Mouse (Mus musculus): ENCODE data around the gene Ano10.

Gene Ano10

DNA sequence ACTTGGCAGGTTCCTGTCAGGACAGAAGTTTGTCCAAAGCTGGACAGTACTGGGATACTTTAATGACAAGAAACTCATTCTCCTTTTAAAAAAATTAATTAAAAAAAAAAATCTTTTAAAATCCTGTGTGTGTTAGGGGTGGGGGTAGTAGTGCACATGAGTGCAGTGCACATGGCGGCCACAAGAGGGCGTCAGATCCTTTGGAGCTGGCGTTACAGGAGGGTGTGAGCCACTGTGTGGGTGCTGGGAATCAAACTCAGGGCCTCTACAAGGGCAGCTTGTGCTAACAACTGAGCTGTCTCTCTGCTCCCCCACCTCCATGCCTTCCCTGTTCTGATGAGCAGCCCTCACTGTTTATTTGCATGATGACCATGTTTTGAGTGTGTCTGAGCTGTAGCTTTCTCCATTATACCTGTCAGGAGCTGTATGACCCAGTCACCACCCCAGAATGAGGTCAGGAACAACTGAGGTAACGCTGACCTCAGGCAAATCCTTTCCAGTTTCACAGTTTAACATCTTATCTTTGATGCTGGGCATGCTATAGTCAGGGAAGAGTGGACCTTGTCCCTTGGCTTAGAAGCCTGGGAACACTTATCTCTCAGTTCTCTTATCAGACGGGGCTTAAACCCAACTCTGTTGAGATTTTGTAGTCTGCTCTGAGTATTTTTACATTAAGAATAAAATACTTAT is 137.7 kb downstream of the Ano10 start:
- no peak for DNase-seq (ENCODE audit: low spot score)

DNA sequence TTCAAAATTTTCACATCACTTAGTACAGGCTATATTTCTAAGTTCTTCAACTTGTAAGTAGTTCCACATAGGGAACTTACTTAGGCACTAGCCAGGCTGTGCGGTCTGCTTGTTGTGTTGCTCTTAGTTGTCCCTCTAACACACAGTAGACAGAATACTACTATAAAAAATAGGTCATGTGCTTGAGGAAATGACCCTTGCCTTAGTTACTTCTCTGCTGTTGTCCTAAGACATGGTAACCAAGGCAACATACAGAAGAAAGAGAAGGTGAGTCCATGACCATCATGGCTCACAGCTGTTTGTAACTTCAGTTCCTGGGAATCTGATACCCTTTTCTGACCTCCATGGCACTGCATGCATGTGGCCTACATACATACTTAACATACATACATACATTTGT is 139.0 kb downstream of the Ano10 start:
- DNase-seq (ENCODE audit: low spot score) = no peak

DNA sequence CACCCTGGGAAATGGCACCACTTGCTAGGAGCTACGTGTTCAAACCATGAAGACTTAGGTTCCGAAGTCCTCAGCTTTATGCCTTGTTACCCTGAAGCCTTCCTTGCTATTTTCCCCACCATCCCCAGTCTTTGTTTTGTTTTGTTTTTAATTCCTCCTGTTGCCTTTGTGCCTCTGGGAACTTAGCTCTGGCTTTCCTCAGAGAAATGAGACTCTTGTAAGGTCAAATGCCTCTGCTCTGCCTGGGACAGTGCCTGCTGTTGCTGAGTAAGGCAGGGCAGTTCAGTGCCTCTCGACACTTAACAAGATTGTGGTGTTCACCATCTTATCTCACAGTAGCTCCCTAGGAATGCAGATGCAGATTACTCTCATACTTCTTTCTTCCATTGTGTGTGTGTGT is 140.8 kb downstream of the Ano10 start:
- DNase-seq (ENCODE audit: low spot score) = no peak

DNA sequence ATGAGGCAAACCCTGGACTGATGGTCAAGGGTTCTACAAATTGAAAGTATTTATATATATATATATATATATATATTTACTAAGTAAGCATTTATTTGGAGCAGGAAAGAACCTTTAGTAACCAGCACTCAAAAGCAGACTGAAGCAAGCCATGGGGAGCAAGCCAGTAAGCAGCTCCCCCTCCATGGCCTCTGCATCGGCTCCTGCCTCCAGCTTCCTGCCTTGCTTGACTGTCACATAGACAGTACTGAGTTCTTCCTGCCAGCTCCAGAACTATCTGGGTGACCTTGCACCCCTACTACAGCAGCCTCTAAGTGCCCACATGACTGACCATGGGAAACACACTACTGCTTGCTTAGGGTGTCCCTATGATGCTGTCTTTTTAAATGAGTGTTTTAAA is 141.7 kb downstream of the Ano10 start:
- DNase-seq (ENCODE audit: low spot score) = no peak

DNA sequence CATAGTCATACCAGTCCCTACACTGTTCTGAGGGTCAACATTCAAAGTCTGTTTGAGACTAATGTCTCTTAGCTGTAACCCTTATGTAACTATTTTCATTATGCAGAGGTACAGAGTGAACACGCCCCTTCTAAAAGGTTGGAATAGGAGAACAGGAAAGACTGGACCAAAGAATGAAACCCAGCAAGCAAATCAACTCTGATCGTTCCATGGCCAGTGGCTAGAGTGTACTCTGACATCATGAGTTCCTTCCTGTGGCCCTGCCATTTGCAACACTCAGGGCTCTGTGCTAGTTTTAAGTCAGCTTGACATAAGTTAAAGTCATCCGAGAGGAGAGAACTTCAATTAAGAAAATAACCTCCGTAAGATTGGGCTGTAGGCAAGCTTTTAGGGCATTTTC is 142.2 kb downstream of the Ano10 start:
- no peak for DNase-seq (ENCODE audit: low spot score)

DNA sequence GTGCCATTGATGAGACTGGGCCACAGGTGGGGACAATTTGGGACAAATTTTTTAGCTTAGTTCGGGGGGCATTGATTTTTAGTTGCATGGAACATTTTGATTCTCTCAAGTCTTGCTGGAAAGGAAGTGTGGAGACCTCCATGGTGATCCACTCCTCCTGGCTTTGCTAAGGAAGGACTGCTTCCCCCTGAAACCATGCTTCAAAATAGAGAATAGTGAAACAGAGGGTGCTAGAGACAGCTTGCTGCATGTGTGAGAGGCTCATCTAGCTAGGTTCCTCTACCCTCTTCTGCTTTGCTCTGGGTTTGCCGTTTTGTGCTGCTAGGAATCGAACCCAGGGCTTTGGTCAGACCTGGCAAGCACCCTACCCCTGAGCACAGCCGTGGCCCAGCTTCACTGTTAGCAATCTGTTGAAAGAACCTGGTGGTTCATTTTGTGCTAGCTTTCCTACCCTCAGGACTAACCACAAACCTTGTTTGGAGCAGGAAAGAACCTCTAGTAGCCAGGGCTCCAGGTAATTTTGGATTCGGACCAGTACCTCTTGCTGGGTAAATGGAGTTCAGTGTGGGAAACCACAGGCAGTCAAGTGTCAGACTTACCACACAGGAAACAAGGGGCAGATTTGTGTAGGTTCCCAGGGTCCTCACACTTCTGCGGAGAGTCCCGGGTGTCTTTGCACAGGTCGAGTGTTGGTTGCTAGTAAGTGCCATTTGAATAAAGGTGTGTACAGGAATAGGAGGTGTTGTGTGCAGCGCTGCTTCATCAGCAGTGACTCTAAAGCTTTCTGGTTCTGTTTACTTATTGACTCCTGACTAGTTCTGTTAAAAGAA is 144.0 kb downstream of the Ano10 start:
- no peak for DNase-seq (ENCODE audit: low spot score)

DNA sequence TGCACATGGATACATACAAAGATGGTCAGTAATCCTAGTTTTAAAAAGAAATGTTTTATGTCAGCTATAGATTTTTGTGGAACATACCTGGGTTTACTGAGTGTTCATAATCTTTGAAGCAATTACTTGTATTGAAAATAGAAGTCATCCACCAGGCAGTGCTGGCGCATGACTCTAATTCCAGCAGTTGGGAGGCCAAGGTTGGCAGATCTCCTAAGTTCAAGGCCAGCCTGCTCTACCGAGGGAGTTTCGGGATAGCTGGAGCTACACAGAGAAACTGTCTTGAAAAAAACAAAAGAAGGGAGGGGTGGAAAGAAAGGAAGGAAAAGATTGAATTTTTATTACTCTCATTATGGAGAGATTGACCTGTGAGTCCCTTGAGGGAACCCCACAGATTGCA is 145.9 kb downstream of the Ano10 start:
- DNase-seq (ENCODE audit: low spot score) = no peak

DNA sequence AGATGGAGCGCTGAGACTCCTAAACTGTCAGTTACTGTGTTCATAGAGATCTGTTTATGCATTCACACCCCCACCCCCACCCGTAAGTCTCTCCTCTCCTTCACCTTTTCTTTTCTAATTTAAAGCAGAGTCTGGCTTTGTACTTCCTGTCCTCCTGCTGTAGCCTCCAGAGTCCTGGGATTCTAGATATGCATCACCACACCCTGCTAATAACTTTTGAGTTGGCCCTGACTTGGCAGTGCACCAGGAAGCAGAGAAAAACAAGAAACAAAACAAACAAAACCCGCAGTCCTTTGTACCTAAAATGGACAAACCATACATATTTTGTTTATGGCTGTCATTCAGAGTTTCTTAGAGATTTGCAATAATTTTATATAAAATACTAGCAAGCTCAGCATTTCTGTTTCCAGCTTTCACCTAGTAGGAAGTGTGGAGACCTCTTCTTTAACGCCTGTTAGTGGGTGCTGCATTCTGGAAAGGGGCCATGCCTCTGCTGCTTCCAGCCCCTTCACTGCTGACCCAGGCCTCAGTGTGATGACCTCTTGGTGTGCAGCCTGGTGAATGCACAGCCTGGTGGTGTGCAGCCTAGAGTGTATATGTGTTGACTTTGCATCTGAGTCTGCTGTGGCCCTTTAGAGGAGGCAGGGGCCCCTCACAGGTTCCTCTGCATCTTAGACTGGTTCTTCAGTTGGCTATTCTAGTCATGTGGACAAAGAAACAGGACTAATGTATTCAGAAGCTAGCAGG is 147.9 kb downstream of the Ano10 start:
- no peak for DNase-seq (ENCODE audit: low spot score)

DNA sequence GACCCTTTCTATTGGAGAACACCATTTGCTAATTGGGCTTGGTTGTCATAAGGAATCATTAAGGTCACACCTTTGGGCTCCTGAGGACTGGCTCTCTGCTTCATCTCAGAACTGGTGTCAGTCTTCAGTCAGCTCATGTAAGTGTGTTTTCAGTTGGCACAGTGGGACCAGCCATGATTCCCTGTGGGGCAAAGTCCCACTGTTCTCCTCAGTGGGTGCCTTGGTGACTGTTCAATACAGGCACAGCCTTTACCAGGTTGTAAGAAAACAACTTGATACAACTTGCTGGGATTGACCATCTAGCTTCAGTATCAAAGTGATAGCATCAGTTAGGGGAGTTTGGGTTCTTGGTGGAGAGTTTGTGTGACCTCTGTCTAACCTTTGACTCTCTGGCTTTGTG is 148.5 kb downstream of the Ano10 start:
- DNase-seq (ENCODE audit: low spot score) = no peak

DNA sequence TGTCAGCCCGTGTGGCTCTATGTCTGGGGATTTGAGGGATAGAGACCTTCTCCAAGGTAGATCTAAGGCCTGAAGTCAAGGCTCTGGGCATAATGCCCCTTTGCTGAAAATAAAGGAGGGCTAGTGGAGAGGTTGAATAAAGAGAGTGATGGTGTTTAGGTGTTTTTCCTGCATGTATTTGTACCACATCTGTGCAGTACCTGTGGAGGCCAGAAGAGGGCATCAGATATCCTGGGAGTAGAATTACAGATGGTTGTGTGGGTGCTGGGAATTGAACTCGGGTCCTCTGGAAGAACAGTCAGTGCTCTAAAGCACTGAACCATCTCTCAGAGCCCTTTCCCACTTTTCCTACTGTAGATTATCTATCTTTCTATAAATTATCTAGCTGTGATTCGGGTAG is 149.4 kb downstream of the Ano10 start:
- no peak for DNase-seq (ENCODE audit: low spot score)

DNA sequence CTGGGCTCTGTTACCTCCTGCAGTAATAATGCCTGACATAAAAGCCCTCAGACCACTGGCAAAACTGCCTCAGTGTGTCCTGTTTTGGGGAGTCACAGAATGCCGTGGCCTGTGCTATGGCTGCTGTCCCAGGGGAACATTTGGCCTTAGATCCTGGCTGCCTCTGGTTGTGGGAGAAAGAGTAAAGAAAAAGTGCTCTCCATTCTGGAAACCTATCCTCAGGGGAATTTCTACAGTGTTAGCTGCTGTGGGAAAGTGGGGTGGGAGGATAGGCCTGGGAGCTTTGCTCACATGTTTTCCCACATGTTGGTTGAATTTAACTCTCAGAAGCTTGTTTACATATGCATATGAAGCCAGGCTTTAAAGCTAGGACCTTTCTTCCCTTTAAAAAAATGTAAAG is 151.0 kb downstream of the Ano10 start:
- DNase-seq (ENCODE audit: low spot score) = no peak

DNA sequence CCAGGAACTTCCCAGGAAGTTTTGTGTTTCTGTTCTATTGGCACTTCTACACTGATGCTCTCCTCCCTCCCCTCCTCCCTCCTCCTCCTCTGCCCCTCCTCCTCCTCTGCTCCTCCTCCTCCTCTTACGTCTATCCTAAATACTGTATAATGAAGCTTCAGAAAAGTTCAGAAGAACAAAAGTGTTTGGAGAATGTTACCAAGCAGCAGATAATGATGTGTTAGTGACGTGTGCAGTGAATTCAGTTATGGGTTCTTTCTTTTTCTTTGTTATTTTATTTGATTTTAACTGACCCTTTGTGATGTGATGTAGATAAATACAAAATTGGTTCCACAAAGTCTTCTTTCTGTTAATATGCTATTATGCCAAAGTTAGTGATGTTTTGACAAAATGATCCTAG is 155.0 kb downstream of the Ano10 start:
- DNase-seq (ENCODE audit: low spot score) = no peak

DNA sequence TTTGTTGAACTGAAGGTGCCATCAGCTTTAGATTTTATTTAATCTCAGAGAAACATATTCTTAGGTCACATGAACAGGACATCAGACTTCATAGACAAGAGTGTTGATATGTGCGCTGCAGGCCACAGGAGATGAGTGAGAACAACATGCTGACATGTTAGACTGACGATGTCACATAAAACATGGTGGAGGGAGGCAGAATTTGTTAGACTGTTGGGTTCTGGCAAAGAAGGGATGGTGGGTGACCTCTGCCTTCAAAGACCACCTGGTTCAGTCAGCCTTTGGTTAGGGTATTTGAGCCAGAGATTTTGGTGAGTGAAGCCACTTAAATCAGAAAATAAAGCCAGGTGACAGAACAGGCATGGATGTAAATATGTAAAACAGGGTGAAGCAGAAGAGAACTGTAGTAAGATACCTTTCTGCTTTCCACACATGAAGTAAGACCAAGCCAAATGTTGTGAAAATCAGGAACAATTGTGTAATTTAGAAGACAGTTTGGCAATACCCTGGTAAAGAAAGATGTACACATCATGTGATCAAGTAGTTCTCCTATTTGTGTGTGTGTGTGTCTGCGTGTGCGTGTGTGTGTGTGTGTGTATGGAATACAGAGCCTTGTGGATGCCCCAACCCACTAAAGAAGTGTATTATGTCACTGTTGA is 155.7 kb downstream of the Ano10 start:
- no peak for DNase-seq (ENCODE audit: low spot score)

DNA sequence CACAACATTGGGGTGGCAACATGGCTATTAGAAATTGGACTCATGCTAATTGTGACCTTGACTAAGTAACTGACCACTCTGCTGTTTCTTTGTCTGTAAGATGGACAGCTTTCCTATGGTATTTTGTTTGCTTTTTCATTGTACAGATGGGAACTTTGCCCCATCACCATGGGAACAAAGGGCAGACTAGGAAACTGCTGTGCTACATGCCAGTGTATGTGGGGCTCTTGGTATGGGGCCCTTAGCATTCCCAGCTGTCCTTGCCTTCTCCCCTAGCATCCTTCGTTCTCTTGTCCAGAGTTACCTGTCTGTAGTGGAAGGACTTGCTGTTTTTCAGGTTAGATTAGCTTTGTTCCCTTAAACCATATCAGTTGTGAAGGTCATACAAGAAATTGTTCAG is 156.3 kb downstream of the Ano10 start:
- no peak for DNase-seq (ENCODE audit: low spot score)

DNA sequence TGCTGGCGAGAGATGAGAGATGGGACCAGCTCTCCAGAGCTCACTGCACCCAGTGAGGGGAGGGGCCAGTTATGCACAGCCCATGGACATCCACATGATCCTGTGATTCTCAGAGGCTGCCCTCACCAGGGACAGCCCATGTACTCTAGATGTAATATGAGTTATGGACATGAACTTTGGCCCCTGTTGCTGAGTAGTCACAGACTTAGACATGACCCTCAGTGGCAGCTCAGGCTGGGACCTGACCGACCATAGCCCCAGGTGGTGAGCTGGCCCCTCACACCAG is 158.4 kb downstream of the Ano10 start:
- no peak for DNase-seq (ENCODE audit: low spot score)

DNA sequence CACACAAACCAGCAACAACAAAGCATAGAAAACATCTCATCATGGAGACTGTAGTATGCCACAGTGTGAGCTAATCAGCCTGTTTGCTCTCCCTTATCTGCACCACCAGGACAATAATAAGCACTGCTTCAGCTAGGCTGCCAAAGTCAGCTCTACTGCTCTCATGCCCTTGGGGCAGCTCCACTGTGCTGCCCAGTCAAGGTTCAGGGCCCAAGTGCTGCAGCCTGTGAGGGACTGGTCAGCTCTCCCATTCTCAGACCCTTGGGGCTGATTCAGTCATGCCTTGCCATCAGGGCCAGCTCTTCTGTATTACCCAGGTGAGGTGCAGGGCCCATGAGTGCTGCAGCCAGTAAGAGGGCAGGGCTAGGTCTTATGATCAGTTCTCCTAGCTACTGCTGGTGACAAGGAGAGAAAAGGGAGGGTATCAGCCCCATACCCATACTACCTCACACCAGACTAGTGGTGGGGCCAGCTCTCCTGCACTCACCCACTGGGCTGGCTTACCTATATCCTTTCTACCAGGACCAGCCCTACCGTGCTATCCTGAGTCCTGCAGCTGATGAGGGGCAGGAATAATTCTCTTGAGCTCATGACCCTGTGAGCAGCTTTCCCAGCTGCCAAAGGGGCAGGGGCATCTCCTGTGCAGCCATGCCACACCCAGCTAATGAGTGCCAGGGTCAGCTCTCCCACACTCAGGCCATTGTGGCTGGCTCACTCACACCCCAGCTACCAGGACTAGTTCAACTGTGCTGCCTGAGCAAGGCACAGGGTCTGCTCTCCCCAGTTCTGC is 158.9 kb downstream of the Ano10 start:
- no peak for DNase-seq (ENCODE audit: low spot score)

DNA sequence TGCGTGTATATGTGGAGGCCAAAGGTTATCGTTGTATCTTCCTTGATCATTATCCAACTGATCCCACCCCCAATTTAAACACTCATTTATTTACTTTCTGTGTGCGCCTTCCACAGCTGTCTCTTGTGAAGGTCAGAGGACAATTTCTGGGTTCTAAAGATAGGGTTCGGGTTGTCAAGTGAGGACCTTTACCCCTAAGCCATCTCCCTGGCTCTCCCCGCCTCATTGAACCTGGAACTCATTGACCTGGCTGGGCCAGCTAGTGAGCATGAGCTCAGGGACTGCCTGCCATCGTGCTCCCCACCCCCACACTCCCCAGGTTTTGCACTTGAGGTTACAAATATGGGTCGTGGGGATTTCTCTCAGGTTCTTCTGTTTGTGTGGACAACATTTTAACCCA is 162.1 kb downstream of the Ano10 start:
- no peak for DNase-seq (ENCODE audit: low spot score)

DNA sequence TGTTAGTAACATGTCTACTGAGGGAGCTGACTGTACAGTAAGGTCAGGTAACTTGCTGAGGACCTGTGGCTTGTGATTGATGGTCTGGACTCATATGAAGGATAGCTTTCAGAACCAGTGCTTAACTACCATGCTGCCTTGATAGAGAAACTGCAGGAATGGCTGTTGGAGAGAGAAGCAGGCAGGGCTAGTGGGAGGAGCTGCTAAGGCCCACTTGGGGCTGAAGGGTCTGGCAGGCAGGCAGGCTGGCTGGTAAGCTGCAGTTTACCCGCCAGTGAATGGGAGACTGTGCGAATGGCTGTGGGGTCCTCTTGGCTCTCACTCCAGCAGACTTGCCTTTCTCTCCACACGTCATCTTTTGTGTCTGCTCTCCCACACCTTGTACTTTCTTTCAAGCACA is 163.6 kb downstream of the Ano10 start:
- DNase-seq (ENCODE audit: low spot score) = no peak

DNA sequence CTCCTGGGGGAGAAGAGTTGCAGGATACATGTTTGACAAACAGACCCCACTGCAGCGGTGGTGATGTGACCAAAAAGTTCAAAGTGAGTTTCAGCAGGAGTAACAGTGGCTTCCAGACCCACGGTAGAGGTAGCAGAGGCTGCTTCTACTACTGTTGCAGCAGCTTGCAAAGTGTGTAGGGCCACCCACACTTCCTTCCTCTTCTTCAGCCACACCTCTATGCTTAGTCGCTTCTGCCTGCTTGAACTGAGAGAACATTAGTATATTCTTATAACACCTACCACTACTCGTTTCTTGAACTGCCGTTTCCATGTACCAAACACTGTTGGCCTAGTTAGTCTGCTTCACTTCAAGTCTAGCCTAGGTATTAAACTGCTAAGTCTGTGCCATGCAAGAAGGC is 165.5 kb downstream of the Ano10 start:
- no peak for DNase-seq (ENCODE audit: low spot score)

DNA sequence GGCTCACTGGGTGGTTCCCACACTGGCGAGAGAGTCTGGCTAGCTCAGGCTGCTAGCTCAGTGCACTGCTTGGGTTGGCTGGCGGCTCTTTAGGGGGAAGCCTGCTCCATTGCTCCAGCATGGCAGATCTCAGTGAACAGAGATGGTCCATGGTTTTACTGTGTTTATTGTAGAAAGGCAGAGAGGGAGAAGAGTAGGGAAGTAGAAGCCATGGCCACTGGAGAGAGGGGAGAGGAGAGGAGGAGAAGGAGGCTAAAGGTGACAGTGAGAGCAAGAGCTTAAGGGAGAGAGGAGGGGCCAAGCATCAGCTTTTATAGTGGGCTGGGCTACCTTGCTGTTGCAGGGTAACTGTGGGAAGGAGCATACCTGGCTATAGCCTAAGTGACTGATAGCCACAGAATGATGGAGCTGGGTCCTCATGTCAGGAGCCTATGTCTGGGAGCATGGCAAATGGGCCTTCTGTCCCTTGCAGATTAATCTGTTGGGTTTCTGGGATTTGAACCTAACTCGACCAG is 166.9 kb downstream of the Ano10 start:
- DNase-seq (ENCODE audit: low spot score) = no peak

DNA sequence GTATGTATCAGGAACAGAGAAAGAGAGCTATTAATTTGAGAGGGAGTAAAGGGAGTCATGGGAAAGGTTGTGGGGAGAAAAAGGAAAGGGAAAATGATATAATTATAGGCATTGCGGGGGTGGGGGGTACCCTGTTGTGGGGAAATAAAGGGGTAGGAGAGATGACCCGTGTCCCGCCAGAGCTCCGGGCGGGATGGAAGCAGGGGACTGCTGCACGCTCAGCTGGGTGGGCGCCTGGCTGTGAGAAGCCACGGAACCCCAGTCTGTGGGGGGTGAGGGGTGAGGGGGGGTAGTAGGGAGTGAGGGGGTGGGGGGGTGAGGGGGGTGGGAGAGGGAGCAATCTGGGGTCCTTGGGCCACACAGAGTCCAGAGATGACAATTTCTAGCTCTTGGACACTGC is 167.4 kb downstream of the Ano10 start:
- DNase-seq (ENCODE audit: low spot score) = no peak
